Mouse (Mus musculus): Measurements from ENCODE around the gene Stk11ip. TPM values are rescaled to one million over a fixed set of nuclear protein-coding genes. Genes with fewer than 3 reads are reported as not detected.
A peak's percentile ranks its signal among the peaks of the same experiment; 100 is the strongest.

Stk11ip gene
- polyA plus RNA-seq, 1 experiment from 2014 or later: 24.4 TPM

DNA sequence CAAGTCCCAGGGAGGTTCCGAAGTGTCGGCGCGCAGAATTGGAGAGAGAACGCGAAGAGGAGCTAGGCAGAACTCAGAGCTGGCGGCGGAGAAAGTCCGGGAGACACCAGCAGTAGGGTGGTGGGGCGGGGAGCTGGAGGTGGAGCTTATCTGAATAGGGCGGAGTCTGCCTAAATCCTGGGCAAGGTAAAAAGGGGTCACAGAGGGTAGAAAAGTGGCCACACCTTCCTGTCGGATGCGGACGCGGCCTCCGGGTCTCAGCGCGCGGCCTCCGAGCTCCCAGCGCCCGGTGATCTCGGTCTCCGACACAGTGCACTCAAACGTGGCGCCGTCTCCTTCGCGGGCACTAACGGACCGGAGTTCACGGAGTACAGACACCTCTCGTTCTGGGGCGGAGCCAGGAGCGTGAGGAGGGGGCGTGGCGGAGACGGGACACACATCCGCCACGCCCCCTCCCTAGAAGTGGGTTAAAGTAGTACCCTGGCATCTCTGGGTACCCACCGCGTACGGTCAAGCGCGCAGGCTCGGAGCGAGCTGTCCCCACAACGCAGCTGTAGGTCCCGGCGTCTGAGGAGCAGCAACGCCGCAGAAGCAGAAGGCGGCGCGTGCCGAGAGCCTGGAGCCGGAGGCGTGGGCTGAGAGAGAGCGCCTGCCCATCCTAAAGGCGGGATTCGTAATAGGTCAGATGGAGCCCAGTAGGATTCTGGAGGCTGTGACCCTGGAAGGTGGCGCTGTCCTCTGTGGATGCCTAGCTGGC, 33.7 kb upstream of the Stk11ip start:
- under 1% methylated on average over 62 of the region's 62 CpGs for WGBS
- Histone ChIP-seq H3K9ac (peak overlapping the region; percentile 41), H3K27ac (no peak overlapping the region), H3K4me2 (peak overlapping the region; percentile 75), H3K4me3 (replicated peaks) (peak overlapping the region; percentile 53), H3K9me3 (no peaks in the 10 kb centered on the region), H3K4me1 (peaks cover 25% of the 10 kb centered on the region), H3K27me3 (peaks cover 88% of the 10 kb centered on the region), H3K36me3 (replicated peaks) (peaks cover 14% of the 10 kb centered on the region)
- ATAC-seq (ENCODE audit: low FRiP score): peak; percentile 75

DNA sequence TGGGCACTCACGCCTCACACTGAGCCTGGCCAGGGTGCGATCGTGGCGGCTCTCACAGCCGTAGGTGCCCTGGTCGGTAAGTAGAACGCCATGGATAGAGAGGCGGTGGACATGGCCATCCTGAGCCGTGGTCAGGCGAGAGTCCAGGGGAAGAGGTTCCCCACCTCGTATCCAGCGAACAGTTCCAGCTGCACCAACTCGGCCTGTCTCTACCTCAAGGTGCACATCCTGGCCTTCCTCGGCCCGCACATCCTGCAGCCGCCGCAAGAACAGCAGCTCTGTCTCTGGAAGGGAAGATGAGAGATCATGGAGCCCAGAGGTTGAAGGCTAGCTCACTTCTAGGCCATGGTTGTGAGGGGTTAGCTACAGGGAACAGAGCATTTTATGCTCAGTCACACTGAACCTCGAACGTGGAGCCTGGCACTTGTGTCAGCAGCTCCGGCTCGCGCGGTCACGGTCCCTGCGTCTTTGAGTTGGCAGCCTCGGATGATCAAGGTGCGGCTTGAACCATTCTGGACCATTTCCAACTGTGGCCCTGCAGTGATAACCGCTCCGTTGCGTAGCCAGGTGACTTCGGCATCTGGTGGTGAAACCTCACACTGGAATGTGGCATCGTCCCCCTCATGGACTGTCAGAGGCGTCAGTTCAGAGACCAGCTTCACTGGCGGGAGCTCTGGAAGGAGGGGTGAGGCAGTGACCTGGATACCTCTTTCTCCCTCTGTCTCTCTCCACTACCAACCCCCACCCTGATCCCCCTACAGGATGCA, 30.4 kb upstream of the Stk11ip start:
- WGBS: 80% methylated on average over 34 of the region's 34 CpGs
- Histone ChIP-seq H3K9me3 (no peaks in the 10 kb centered on the region), H3K36me3 (replicated peaks) (peaks cover 14% of the 10 kb centered on the region), H3K4me2 (no peak overlapping the region), H3K4me3 (replicated peaks) (no peak overlapping the region), H3K27ac (no peak overlapping the region), H3K4me1 (peaks cover 21% of the 10 kb centered on the region), H3K9ac (no peak overlapping the region), H3K27me3 (peaks cover 65% of the 10 kb centered on the region)
- no peak for ATAC-seq (ENCODE audit: low FRiP score)

DNA sequence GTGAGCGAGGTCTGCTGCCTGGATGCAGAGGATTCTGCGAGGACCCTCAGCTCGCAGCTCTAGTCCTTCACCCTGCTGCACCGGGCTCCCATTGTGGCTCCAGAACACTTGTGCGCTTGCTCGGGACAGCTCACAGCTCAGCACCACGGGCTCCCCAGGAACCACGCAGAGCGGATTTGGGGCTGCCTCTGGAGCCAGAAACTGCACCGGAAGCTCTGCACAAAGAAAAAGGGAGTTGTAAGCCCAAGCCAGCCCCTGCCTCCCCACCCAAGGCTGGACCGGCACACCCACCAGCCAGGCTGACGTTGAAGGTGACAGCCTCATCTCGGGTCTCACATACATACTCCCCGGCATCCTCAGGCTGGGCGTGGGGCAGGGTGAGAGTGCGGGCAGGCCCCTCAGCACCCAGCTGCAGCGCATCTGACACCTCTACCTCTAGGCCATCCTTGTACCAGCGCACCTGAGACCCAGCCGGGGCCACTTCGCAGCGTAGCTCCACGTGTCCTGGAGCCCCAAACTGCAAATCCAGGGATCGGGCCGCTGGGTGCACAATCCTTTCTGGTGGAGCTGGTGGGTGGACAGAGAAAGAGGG, 28.7 kb upstream of the Stk11ip start:
- Histone ChIP-seq H3K36me3 (replicated peaks) (peaks cover 28% of the 10 kb centered on the region), H3K27ac (no peak overlapping the region), H3K4me3 (replicated peaks) (no peak overlapping the region), H3K9ac (no peak overlapping the region), H3K4me1 (peaks cover 8% of the 10 kb centered on the region), H3K27me3 (peaks cover 53% of the 10 kb centered on the region), H3K4me2 (no peak overlapping the region), H3K9me3 (no peaks in the 10 kb centered on the region)
- ATAC-seq (ENCODE audit: low FRiP score): no peak
- 29% methylated on average over 24 of the region's 24 CpGs for WGBS

- H3K4me1 ChIP-seq: no peaks in the 10 kb centered on the region
- no peak overlapping the region for H3K9ac ChIP-seq
- no peak for ATAC-seq (ENCODE audit: low FRiP score)
- H3K4me3 ChIP-seq (replicated peaks): no peak overlapping the region
- H3K27me3 ChIP-seq: peaks cover 34% of the 10 kb centered on the region
- H3K27ac ChIP-seq: no peak overlapping the region
- no peaks in the 10 kb centered on the region for H3K9me3 ChIP-seq
- peaks cover 47% of the 10 kb centered on the region for H3K36me3 ChIP-seq (replicated peaks)
- no peak overlapping the region for H3K4me2 ChIP-seq
- 37% methylated on average over 12 of the region's 12 CpGs for WGBS
Measured at GRCm38 (mm10) chr1:75494878-75495548, 26.3 kb upstream of the Stk11ip start.

DNA sequence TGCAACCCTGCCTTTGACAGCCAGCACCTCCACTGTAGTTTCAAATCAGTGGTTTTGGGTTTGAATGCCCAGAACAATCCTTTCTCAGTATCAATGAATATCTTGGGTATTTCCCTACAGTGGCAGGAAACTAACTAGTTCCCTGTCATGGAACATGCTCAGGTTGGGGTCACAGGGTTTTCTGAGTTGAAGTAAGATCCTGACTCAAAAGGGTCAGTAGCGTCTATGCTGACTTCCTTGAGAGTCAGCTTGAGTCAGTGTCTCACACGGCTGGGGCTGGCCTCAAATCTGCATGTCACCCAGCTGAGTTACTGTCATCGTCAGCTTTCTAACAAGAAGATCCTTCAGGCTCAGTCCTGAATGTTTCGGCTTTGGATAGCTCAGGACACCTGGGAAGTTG, 22.4 kb upstream of the Stk11ip start:
- Histone ChIP-seq H3K4me1 (no peaks in the 10 kb centered on the region), H3K9ac (no peak overlapping the region), H3K4me2 (no peak overlapping the region), H3K27ac (no peak overlapping the region), H3K27me3 (peaks cover 11% of the 10 kb centered on the region; the same call in 1 of the 2 replicates), H3K4me3 (replicated peaks) (no peak overlapping the region), H3K36me3 (replicated peaks) (peaks cover 62% of the 10 kb centered on the region), H3K9me3 (no peaks in the 10 kb centered on the region)
- ATAC-seq (ENCODE audit: low FRiP score): no peak
- 94% methylated on average over 4 of the region's 4 CpGs for WGBS

- H3K9ac ChIP-seq: no peak overlapping the region
- peaks cover 14% of the 10 kb centered on the region; the same call in 1 of the 2 replicates for H3K27me3 ChIP-seq
- H3K9me3 ChIP-seq: no peaks in the 10 kb centered on the region
- H3K27ac ChIP-seq: no peak overlapping the region
- ATAC-seq (ENCODE audit: low FRiP score): no peak
- H3K4me3 ChIP-seq (replicated peaks): no peak overlapping the region
- peaks cover 62% of the 10 kb centered on the region for H3K36me3 ChIP-seq (replicated peaks)
- H3K4me1 ChIP-seq: peaks cover 3% of the 10 kb centered on the region; the same call in 1 of the 2 replicates
- WGBS: 85% methylated on average over 7 of the region's 7 CpGs
- no peak overlapping the region for H3K4me2 ChIP-seq
Measured at GRCm38 (mm10) chr1:75499441-75499840, 21.9 kb upstream of the Stk11ip start.

DNA sequence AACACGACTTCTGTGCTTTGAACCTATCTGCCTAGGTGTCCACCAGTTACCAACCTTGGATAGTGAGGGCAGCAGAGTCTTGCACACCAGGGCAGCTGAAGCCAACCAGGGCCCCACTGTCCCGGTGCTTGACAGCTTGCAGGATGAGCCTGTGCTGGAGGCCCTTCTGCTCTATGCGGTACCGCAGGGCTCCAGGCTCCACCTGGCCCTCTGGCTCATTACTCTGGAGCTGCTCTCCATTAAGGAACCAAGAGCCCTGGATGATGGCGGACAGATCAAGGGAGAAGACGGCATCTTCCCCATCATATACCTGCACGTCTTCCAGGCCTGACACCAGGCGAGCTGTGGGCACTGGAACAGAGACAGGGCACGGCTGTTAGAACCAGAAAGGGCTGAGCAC, 19.4 kb upstream of the Stk11ip start:
- Histone ChIP-seq H3K4me3 (replicated peaks) (no peak overlapping the region), H3K9me3 (no peaks in the 10 kb centered on the region), H3K27me3 (peaks cover 8% of the 10 kb centered on the region), H3K4me2 (no peak overlapping the region), H3K36me3 (replicated peaks) (peaks cover 55% of the 10 kb centered on the region), H3K9ac (no peak overlapping the region), H3K4me1 (peaks cover 17% of the 10 kb centered on the region), H3K27ac (no peak overlapping the region)
- ATAC-seq (ENCODE audit: low FRiP score): no peak
- WGBS: 91% methylated on average over 9 of the region's 9 CpGs

DNA sequence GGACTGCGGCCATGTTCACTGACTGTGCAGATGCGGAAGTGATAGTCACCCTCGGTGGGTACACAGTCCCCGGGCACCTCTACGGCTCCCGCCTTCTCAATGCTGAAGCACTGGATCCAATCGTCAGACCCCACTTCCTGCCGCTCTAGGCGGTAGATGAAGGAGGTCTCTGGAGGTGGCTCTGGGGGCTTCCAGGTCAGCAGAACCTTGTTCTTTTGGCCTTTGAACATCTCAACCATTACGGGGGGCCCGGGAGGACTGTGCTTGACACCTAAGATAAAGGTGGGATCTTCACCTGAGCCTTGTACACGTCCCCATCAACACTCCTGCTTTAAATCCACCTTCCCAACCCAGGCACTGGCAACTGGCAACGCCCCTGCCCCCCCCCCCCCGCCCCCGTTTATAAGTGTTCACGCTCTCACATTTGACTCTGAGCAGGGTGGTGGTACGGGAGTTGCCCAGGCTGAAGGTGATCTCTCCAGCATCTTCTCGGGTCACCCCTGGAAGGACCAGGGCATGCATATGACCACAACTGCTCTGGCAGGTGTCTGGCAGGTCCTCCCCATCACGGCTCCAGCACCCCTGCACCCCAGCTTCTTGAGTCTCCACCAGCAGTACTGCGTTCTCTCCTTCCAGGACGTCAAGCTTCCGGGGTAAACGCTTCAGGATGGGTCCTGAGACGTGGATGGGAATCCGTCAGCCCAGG, 18.2 kb upstream of the Stk11ip start:
- H3K36me3 ChIP-seq (replicated peaks): peaks cover 44% of the 10 kb centered on the region

DNA sequence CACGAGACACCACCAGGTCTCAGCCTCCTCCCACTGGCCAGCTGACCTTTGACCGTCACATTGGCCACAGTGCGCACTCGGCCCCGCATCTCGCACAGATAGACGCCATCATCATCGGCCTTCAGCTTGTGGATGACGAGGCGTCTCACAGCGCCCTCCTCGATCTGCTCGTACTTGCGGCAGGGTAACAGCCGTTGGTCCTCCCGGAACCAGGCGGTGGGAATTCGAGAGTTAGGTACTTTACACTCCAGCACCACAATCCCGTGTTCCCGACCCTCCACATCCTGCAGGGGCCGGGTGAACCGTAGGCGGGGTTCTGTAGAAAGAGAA, 17.7 kb upstream of the Stk11ip start:
- Histone ChIP-seq H3K4me3 (replicated peaks) (no peak overlapping the region), H3K9ac (no peak overlapping the region), H3K36me3 (replicated peaks) (peaks cover 40% of the 10 kb centered on the region), H3K27me3 (peaks cover 17% of the 10 kb centered on the region), H3K4me1 (peaks cover 20% of the 10 kb centered on the region), H3K27ac (no peak overlapping the region), H3K4me2 (no peak overlapping the region), H3K9me3 (no peaks in the 10 kb centered on the region)
- no peak for ATAC-seq (ENCODE audit: low FRiP score)
- WGBS: 76% methylated on average over 23 of the region's 23 CpGs

More for the DNA sequence above, 18.2 kb upstream of the Stk11ip start:
- no peak for ATAC-seq (ENCODE audit: low FRiP score)
- Histone ChIP-seq H3K27ac (no peak overlapping the region), H3K4me1 (peaks cover 20% of the 10 kb centered on the region), H3K27me3 (peaks cover 17% of the 10 kb centered on the region), H3K4me2 (no peak overlapping the region), H3K4me3 (replicated peaks) (no peak overlapping the region), H3K9ac (no peak overlapping the region), H3K9me3 (no peaks in the 10 kb centered on the region)
- 91% methylated on average over 25 of the region's 25 CpGs for WGBS

- 65% methylated on average over 9 of the region's 9 CpGs for WGBS
- H3K9ac ChIP-seq: peak overlapping the region; percentile 76
Measured at GRCm38 (mm10) chr1:75504256-75505045, 16.9 kb upstream of the Stk11ip start.

More at GRCm38 (mm10) chr1:75504256-75505045, 16.9 kb upstream of the Stk11ip start:
- Histone ChIP-seq H3K36me3 (replicated peaks) (peaks cover 34% of the 10 kb centered on the region), H3K27me3 (peaks cover 21% of the 10 kb centered on the region), H3K4me3 (replicated peaks) (peak overlapping the region; percentile 66), H3K4me1 (peaks cover 20% of the 10 kb centered on the region), H3K27ac (no peak overlapping the region), H3K4me2 (peak overlapping the region; percentile 87), H3K9me3 (no peaks in the 10 kb centered on the region)
- no peak for ATAC-seq (ENCODE audit: low FRiP score)
